Mouse (Mus musculus) liver, embryonic 14.5 days (tissue): ENCODE measurements around the gene Med12.

Experiments used
- CTCF ChIP-seq: IDR thresholded peaks from 2 replicates; pipeline ENCODE4 v1.5.1; 2016; ENCODE audit warnings: antibody characterized with exemption, low read depth, control low read depth
- EP300 ChIP-seq: IDR thresholded peaks from 2 replicates; pipeline ENCODE4 v1.6.1; 2016; ENCODE audit warnings: antibody characterized with exemption, low read depth

DNA sequence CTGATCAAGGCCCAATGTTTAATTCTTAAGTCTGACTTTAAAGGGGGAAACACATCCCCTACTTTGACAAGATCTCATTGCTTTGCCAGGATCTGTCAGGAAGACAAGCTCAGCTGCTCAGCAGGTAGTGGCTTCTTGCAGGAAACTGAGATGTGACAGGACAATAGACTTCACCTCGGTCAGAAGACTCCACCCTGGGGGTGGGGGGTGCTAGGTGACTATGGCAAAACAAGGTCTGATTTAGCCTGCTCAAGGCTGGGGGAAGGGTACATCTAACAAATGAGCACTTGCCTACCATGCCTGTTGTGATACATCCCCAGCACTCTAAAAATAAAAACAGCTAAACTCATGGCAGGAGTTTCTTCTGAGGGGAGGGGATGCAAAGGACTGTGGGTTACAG lies 28.8 kb upstream of the Med12 start:
- no peak for TF ChIP-seq CTCF
- TF ChIP-seq EP300, result no peak
